Mouse (Mus musculus): ENCODE results near the gene Ttll9.

Gene Ttll9

GRCm38 (mm10) chr2:152941776-152942175, 20.5 kb upstream of the Ttll9 start:
- DNase-seq (ENCODE audit: extremely low read depth, low read depth): no peak

DNA sequence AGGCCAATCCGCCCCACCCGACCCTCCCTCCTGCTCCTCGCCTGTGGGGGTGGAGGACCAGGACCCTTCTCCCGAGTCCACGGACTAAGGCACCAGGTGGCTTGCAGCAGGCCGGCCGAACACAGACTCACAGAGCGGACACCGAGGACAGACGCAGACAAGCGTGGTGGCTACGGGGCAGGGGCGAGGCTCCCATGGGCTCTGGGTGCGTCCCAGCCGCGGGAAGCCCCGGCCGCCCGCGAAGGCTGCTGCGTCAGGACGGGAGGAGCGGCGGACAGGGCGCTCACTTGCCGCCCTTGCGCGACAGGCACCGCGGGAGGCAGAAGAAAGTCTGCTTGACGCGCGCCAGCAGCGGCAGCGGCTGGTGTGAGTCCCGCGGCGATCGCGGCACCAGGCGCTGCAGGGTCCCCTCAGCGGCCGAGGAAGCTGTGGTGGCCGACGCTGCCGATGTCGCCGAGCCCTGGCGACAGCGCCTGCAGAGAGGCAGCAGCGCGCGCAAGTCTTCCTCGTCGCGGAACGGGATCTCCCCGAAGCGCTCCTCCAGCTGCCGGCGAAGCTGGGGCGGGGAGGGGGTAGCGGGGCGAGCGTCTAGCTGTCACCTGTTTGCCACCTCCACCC, 19.3 kb upstream of the Ttll9 start:
- no peak for DNase-seq (ENCODE audit: extremely low read depth, low read depth)

DNA sequence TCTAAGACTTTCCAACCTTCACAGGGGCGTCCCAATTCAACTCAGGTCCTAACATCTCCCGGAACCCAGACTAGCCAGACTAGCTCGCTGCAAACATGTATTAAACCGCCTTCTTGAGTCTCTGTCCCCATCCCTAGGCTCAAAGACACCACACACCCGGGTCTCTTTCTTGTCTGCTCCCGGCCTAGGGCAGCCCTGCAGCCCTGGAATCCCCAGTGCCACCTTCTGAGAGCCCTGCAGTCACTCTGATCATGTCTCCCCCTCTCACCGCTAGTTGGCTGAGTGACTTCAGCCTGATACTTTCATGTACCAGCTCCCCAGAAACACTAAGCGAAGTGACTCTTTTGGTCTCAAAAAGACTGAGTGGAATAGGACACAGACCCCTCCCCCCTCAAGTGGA, 18.7 kb upstream of the Ttll9 start:
- no peak for DNase-seq (ENCODE audit: extremely low read depth, low read depth)

GRCm38 (mm10) chr2:152944013-152944412, 18.3 kb upstream of the Ttll9 start:
- no peak for DNase-seq (ENCODE audit: extremely low read depth, low read depth)

DNA sequence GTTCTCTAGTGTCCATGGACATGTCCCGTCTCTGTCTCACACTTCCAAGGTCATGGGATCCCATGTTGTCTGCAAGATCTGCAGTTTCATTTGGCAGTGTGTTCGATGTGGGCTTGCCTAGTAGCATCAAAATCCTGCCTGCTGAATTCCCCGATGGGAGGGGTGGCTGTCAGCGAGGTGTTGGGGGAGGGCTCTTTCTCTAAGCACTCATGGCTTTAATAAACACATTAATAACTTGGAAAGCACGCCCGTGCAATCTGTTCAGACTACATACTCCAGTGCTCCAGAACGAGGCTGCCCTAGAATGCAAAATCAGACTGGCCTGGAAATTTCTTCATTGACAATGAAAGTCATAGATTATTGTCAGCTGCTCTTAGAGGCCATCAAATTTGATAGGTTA, 15.2 kb upstream of the Ttll9 start:
- DNase-seq (ENCODE audit: extremely low read depth, low read depth): no peak

GRCm38 (mm10) chr2:152948438-152949020, 13.8 kb upstream of the Ttll9 start:
- no peak for DNase-seq (ENCODE audit: extremely low read depth, low read depth)

DNA sequence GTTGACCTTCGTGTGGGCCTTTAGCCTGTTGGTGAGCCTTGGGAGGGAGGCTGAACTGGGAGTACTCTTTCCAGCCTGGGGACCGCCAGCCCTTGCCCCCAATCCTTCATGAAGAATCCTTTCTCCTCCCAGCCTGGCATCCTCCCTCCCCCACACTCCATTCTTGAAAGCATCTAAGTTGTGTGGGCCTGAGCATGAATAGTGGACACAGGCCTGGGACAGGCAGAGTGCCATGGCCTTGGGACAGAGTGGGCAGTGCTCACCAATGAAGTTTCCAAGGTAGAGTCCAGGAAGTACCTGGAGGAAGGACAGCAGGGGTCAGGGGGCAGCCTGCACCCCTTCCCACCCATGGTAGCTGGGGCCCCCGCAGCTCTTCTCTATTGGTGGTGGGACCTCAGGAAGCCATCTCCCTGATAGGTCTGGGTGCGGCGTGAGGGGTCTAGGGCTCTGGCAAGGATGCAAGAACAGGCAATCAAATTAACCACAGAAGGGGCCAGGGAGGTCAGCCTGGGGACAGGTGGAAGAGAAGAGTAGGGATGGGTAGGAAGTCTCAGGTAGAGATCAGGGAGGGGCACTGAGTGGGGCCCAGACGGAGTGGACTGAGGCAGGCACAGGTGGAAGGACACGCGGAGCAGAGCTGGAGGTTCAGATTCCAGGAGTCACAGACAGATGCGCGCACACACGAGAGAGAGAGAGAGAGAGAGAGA, 11.8 kb upstream of the Ttll9 start:
- DNase-seq (ENCODE audit: extremely low read depth, low read depth): no peak

DNA sequence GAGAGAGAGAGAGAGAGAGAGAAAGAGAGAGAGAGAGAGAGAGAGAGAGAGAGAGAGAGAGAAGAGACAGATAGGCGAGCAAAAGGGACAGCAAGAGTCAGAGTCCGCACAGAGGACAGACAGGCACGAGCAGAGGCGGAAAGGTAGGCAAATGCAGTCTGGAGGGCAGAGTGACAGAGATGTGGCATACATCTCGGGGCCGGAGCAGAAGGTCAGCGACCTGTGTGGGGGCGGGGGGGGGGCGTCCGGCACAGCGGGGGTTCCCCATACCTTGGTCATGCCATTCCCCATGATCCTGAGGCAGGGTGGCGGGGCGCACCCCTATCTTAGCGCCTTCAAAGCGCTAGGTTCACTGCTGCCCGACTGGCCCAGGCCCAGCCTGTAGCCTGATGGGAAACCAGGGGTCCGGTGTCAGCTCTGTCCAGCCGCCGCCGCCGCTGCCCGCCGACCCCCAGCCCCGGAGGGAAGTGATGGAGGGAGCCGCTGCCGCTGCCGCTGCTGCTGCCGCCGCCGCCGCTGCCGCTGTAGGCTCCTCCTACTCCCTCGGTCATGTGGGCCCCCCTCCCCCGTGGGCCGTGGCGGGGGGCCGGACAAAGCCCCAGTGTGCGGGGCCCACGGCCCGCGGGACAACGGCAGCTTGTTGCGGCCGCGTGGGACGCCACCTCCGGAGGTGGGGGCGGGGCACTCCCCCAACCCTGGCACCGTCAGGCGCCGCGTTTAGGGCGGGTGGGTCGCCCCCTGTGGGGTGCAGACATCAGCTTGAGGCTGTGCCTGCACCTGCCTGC, 11.0 kb upstream of the Ttll9 start, which contains the start of gene Dusp15:
TSS of gene Dusp15 (minus strand) at position 634 of the 785 bp plus-strand sequence.
- no peak for DNase-seq (ENCODE audit: extremely low read depth, low read depth)

DNA sequence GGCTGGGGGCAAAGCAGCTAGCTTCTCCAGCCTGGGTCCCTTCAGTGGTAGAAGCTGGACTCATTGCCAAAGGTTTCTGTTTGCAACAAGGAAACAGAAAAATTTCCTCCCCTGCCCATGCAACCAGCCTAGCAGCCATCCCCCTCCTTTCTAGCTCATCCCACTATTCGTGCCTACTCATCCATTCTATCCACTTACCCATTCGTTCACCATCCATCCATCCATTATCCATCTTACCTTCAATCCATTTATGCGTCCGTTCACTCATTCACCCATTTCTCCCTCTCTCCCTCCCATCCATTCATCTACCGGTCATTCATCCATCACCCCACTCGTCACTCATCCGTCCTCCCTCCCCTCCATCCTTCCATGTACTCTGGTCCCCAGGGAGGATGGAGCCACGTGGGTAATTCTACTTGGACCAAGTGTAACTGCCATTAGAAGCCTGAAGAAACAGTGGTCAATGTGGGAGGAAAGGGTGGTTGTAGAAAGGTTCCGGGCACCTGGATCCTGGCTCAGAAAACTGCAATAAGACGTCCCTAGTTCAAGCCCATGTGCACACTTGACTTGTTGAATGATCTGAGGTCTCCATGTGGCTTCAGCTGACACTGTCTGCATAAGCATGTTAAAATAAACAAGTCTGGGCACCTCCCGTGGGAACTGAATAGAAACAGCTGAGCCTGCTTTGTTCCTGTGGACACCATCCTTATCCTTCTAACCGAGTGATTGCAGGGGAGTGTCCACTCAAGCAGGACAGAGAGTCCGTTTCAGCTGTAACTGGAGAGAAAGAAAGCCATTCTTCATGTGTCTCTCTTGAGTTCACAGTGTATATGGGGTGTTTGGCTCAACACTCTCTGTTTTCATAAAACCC, 10.2 kb upstream of the Ttll9 start:
- DNase-seq (ENCODE audit: extremely low read depth, low read depth): no peak

DNA sequence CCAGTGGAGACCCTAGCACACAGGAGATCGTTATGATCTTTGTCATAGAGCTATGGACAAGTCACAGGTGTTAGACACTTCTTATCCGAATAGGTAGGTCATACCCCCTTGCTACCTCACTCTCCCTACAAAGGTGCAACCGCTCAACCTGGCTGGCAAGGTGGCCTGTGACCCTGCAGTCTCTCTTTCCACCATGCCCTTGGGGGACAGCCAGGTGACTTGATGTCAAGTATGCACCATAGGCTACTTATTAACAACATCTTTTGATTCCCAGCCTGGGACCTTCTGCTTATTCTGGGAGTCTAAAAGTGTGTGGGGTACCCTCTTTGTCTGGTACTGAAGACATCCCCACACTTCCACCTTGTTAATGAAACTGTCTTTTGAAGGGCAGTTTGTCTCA, 4.2 kb upstream of the Ttll9 start:
- DNase-seq (ENCODE audit: extremely low read depth, low read depth): no peak

GRCm38 (mm10) chr2:152965555-152965954, 3.3 kb downstream of the Ttll9 start:
- no peak for DNase-seq (ENCODE audit: extremely low read depth, low read depth)

DNA sequence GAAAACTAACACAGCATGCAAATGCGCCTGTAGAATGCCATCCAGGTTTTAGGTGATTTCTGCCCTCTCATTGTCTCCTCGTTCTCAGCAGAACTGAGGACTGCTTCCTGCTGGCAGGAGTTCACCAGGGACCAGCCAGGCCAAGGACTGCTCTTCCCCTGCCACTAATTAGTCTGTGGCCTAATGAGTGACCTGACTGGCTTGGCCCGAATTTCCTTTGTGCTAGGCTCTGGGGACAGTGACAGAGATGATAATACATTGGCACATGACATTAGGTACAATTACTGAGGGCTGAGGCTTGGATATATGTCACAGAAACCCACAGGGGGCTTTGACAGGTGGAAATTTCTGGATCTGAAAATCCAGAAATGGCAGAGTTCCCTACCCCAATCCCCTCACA, 14.7 kb downstream of the Ttll9 start:
- no peak for DNase-seq (ENCODE audit: extremely low read depth, low read depth)

DNA sequence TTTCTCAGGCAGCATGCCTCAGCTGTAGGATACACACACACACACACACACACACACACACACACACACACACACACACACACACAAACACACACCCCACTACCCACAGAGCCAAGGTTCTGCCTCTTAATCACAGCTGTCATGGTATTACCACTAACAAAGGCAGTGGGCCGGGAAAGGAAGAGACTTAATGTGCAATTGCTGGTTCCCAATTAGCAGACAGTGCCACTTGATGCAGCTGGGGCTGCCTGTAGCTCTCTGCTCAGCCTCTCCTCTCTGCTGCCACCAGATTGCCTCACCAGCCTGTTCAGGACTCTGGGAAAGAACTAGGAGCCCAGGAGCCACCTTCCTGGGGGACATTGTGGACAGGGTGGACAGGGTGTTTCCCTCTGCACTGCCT, 23.3 kb downstream of the Ttll9 start:
- DNase-seq (ENCODE audit: extremely low read depth, low read depth): no peak

DNA sequence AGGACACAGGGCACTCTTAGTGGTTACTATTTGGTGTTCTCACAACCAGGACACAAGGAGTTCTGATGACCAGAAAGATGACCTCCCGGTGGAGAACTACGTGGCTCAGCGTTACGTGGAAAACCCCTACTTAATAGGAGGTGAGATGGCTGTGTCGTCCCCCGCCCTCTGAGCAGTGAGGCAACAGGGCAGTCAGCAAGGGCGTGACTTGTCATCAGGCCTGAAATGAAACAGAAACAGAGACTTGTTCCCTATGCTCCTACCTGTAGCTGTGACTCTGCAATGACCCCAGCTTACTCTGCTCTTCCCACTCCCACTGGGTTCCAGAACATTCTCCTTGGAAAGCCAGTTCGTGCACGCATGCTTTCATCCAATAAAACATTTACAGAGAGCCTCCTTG, 29.2 kb downstream of the Ttll9 start:
- DNase-seq (ENCODE audit: extremely low read depth, low read depth): no peak

- DNase-seq (ENCODE audit: extremely low read depth, low read depth): no peak
Measured at GRCm38 (mm10) chr2:152997046-152997445, 34.8 kb downstream of the Ttll9 start.

DNA sequence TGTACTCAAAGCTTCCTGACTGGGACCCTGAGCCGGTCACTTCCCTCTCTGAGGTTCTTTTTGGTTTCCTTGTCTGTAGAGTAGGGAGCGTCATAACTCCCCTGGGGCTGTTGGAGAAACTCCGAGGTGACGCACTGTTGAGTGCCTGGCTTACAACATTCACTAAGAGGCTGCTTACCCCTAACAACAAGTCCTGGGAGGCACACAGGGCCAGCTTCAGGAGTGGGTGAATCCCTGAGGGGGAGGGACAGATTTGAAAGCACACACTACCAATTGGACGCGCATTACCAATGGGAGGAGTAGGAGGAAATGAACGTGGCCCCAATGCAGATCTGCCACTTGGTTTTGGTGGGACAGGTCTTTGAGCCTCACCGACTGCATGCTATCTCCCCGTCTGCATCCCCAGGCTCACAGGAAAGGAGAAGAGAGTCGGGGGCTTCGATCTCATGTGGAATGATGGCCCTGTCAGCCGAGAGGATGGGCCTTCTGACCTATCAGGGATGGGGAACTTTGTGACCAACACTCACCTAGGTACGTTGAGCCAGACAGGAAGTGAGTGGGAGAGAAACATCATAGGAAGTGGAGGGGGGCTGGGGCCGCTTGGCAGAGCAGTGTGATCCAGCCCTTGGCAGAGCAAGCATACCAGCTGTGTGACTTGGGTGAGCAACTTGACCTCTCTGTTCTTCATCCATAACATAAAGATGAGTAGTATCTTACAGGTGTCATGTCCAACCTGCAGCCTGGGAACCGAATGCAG, 40.4 kb downstream of the Ttll9 start:
- no peak for DNase-seq (ENCODE audit: extremely low read depth, low read depth)

DNA sequence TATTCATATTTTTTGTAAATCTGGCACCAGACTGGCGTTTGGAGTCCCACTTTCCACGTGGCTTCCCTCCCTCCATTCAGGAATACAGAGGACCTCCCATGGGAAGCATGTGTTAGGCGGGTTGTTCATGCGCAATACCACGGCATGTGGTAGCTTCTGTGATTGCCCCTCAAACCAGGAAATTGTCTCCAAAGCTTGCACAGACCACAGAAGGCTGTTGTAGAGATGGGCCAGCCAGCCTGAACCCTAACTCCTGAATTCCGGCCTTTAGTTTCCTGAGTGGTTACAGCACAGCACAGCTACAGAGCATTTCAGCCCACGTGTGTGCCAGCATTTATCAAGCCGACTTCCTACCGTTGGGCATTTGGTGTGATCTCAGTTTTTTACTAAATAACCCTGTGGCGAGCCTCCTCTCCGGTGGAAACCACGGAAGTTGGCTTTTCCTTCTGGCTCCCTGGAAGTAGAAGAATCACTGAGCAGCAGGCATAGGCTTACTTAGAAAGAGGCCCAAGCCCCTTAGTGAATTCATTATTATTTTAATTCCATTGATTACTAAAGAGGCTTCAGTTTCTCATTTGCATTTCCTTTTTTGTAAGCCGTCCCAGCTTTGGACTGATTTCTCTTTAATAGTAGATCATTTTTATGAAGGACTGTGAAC, 41.5 kb downstream of the Ttll9 start:
- DNase-seq (ENCODE audit: extremely low read depth, low read depth): no peak

GRCm38 (mm10) chr2:153005981-153006380, 43.7 kb downstream of the Ttll9 start:
- no peak for DNase-seq (ENCODE audit: extremely low read depth, low read depth)

DNA sequence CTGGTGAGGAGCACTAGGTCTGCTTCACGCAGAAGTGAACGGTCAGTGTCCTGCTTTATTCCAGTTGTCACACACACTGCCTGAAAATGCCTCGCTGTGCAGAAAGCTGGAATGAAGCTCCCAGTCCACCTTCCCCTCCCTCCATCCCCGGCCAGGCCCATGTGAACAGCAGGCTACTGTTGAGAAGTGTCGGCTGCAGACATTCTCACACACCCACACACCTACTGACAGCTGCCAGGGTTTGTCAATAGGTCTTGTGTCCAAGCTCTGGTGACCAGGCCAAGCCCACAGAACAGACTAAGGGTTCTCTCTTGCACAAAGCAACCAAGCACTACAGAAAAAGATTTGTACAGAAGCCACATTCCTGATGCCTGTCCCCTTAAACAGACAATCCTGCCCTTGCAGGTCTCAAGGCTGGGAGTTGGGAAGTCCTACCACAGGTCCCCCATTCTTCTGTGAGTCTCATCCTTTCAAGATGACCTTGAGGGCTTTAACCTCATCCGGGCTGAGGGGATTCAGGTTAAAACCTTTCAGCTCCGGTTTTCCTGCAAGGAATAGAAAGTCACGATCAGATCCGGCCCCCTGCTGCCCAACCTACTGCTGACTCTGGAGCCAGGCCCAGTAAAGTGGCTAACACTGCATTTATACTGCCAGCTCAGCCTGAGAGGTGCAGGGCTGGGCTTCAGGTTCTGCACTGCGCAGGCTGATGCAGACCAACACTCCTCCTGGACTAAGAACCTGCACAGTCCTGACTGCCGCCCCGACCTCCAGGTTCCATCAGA, 47.1 kb downstream of the Ttll9 start:
- no peak for DNase-seq (ENCODE audit: extremely low read depth, low read depth)

Measured in MEL-GATA-1-ER (cell line).